Mouse (Mus musculus) kidney, adult 2 months (tissue): ENCODE measurements around the gene Mars2.

Source experiments
- CTCF ChIP-seq: fragments of 200-500 bp; conservative IDR thresholded peaks from 2 replicates; pipeline ENCODE4 v1.5.1; 2011; ENCODE audit warnings: low read depth, mild to moderate bottlenecking, control low read depth, low read length, moderate library complexity, mixed read lengths; ENCODE audit not compliant: insufficient read depth, insufficient read length
- POLR2A ChIP-seq: fragments of 200-500 bp; IDR thresholded peaks from one replicate; pipeline ENCODE4 v1.6.1; 2011; ENCODE audit warnings: low read depth, low read length, control low read depth

GRCm38 (mm10) chr1:55215185-55215813, 21.7 kb upstream of the Mars2 start:
- TF ChIP-seq POLR2A: no peak
- no peak for TF ChIP-seq CTCF
